Mouse (Mus musculus) forebrain, embryonic 16.5 days (tissue): ENCODE data around the gene Cd3eap. TPM values are rescaled to one million over a fixed set of nuclear protein-coding genes. Genes with fewer than 3 reads are reported as not detected.

Source experiments
- ATAC-seq: fragments of 200-750 bp; cut with Nextera tagmentation; 2 replicates; pipeline ENCODE4 v1.8.0; 2017; ENCODE audit warnings: mild to moderate bottlenecking, moderate library complexity
- H3K27ac ChIP-seq: fragments of 300-500 bp; sonication (generic); 2 replicates; pipeline ENCODE4 v1.5.1; 2014; ENCODE audit warnings: low read length, control low read depth
- H3K27me3 ChIP-seq: fragments of 300-500 bp; sonication (generic); replicated peaks from 2 replicates; pipeline ENCODE4 v1.6.1; 2014; ENCODE audit warnings: low read length; ENCODE audit not compliant: control insufficient read depth, insufficient read depth
- H3K36me3 ChIP-seq: fragments of 300-500 bp; sonication (generic); 2 replicates; pipeline ENCODE4 v1.6.1; 2014; ENCODE audit not compliant: control insufficient read depth, insufficient read depth
- H3K4me1 ChIP-seq: fragments of 300-500 bp; sonication (generic); replicated peaks from 2 replicates; pipeline ENCODE4 v1.6.1; 2014; ENCODE audit warnings: low read length; ENCODE audit not compliant: control insufficient read depth, insufficient read depth
- H3K4me2 ChIP-seq: fragments of 300-500 bp; sonication (generic); 2 replicates; pipeline ENCODE4 v1.6.1; 2014; ENCODE audit warnings: mild to moderate bottlenecking, low read length, control low read depth
- H3K4me3 ChIP-seq: fragments of 300-500 bp; sonication (generic); replicated peaks from 2 replicates; pipeline ENCODE4 v1.5.1; 2014; ENCODE audit warnings: mild to moderate bottlenecking, low read length, control low read depth
- H3K9ac ChIP-seq: fragments of 300-500 bp; sonication (generic); replicated peaks from 2 replicates; pipeline ENCODE4 v1.6.1; 2014; ENCODE audit warnings: low read depth, low read length, control low read depth
- H3K9me3 ChIP-seq: fragments of 300-500 bp; sonication (generic); 2 replicates; pipeline ENCODE4 v1.6.1; 2016; ENCODE audit warnings: low read length; ENCODE audit not compliant: control insufficient read depth
- WGBS: fragments of 180-500 bp; shearing (Covaris S2); extraction: QIAGEN DNeasy Blood & Tissue Kit; methylation state at CpG from one replicate; pipeline ENCODE4 v1.1.7; 2014; 5-methylcytosine and 5-hydroxymethylcytosine counted together
- polyA plus RNA-seq: library from polyadenylated mRNA; unstranded; fragments of >200 nt; fragmentation: Nextera tagmentation; extraction: Ambion mirVana; gene quantifications from 2 replicates; pipeline ENCODE4 v1.2.1, GENCODE M21; 2015

Cd3eap gene
- polyA plus RNA-seq, 1 experiment from 2014 or later: 26.4 TPM

DNA sequence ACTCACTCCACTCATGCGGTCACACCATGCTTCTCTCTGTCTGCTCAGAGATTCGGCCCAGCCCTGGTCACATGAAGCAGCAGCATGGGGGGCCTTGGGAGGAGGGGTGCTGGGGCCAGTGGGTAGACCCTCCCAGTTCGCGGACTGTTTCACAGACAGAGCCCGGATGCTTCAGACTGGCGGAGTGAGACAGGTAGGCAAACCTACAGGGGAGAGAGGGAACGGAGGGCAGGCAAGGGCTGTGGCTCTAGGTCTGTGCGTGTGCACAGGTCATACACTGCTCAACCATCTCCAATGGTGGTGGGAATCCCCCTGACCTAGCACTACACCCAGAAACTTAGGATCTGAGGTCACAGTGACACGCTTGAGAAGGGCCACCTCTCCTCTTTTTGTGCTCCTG lies 39.8 kb downstream of the Cd3eap start:
- Histone ChIP-seq H3K4me3 (peak overlapping the region; percentile 50), H3K27me3 (0 out of 2 replicates have a peak, but pooled peaks cover 4% of the 10 kb centered on the region), H3K27ac (no peak overlapping the region), H3K9me3 (no peaks in the 10 kb centered on the region), H3K36me3 (no peaks in the 10 kb centered on the region), H3K9ac (peak overlapping the region; percentile 54), H3K4me2 (peak overlapping the region; percentile 69), H3K4me1 (peaks cover 12% of the 10 kb centered on the region)
- 20% methylated on average over 9 of the region's 9 CpGs for WGBS
- ATAC-seq: peak; percentile 63

DNA sequence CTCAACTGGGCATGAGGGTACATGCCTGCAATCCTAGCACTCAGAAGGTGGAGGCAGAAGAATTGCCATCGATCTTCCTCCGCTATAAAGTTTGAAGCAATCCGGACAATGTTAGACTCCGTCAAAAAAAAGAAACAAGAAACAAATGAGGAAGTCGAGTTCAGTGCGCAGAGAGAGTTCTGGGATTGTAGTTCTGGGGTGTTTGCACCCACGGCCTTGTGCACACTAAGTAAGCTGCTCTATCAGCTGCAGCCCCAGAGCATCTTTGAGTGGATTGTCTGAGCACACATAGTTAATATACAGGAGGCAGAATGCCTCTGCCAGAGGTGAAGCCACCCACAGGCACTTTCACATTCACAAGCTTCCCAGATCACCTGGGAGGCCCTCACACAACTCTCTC lies 40.6 kb downstream of the Cd3eap start:
- H3K9ac ChIP-seq: no peak overlapping the region

GRCm38 (mm10) chr7:19318201-19318600 lies 41.1 kb downstream of the Cd3eap start:
- H3K9ac ChIP-seq: no peak overlapping the region
- no peak overlapping the region for H3K27ac ChIP-seq
- no peak overlapping the region for H3K4me3 ChIP-seq
- no peaks in the 10 kb centered on the region for H3K9me3 ChIP-seq
- peaks cover 12% of the 10 kb centered on the region for H3K4me1 ChIP-seq
- no peak overlapping the region for H3K4me2 ChIP-seq
- no peak for ATAC-seq
- WGBS: 79% methylated on average over 2 of the region's 2 CpGs
- H3K27me3 ChIP-seq: peaks cover 6% of the 10 kb centered on the region; the same call in 1 of the 2 replicates
- H3K36me3 ChIP-seq: no peaks in the 10 kb centered on the region

More for the DNA sequence above, 40.6 kb downstream of the Cd3eap start:
- Histone ChIP-seq H3K27ac (no peak overlapping the region), H3K4me1 (peaks cover 12% of the 10 kb centered on the region), H3K27me3 (0 out of 2 replicates have a peak, but pooled peaks cover 4% of the 10 kb centered on the region), H3K9me3 (no peaks in the 10 kb centered on the region), H3K4me3 (no peak overlapping the region), H3K36me3 (no peaks in the 10 kb centered on the region), H3K4me2 (no peak overlapping the region)
- no peak for ATAC-seq
- WGBS: 83% methylated on average over 7 of the region's 7 CpGs

DNA sequence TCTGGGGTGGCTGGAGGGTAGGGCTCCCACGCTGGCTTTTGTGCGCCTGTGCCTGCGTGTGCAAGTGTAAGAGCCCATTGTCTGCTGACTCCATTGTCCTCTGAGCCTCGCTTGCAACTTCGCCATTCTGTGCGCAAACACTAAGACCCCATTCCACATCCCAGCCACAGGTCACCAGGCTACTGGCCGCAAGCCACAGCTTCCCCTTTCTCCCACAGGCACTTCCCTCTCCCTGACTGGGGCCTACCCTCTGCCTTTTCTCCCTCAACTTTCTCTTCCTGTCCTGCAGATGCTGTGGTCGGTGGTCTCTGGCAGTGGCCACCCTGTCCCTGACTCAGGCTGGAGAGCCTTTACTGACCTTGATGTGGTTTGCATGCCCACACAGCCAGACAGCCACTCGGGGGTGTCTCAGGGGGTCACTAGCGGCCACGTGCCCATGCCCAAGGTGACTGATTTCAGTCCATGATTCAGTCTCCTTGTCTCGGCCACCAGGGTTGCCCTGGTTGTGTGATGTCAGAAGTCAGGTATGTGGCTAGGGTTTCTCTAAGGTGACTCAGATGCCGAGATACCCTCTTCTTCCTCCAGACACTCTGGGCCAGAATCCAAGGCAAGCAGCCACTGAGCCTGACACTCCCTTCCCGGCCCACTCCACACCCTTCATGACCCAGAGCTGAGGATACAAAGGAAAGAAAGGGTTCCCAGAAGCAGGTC lies 42.7 kb downstream of the Cd3eap start:
- H3K4me3 ChIP-seq: no peak overlapping the region
- no peaks in the 10 kb centered on the region for H3K9me3 ChIP-seq
- WGBS: 38% methylated on average over 14 of the region's 14 CpGs
- ATAC-seq: no peak
- no peak overlapping the region for H3K4me2 ChIP-seq
- H3K36me3 ChIP-seq: no peaks in the 10 kb centered on the region
- H3K27me3 ChIP-seq: peaks cover 12% of the 10 kb centered on the region; the same call in 1 of the 2 replicates
- H3K27ac ChIP-seq: no peak overlapping the region
- peaks cover 12% of the 10 kb centered on the region for H3K4me1 ChIP-seq
- no peak overlapping the region for H3K9ac ChIP-seq

DNA sequence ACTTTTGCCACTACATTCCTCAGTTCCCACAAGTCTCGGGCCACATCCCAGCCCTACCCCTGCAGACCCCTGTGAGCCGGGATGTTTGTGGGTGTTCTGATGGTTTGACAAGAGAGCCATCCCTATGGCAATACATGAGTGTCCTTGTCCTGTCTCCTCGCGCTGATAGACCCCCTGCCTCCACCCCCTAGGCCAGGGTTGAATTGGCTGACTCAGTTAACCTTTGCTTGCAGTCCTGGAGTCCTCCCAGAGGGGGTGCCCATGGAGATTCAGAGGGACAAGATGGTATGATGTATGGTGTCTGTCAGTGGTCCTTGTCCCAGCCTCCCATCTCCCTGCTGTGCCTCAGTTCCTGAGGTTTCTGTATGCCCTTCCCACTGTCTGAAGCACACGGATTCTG lies 45.2 kb downstream of the Cd3eap start:
- no peak overlapping the region for H3K4me3 ChIP-seq
- H3K27me3 ChIP-seq: peaks cover 11% of the 10 kb centered on the region; the same call in 1 of the 2 replicates
- ATAC-seq: no peak
- H3K36me3 ChIP-seq: no peaks in the 10 kb centered on the region
- H3K4me1 ChIP-seq: peaks cover 11% of the 10 kb centered on the region
- 57% methylated on average over 5 of the region's 5 CpGs for WGBS
- no peak overlapping the region for H3K4me2 ChIP-seq
- no peak overlapping the region for H3K27ac ChIP-seq
- no peak overlapping the region for H3K9ac ChIP-seq
- H3K9me3 ChIP-seq: no peaks in the 10 kb centered on the region

DNA sequence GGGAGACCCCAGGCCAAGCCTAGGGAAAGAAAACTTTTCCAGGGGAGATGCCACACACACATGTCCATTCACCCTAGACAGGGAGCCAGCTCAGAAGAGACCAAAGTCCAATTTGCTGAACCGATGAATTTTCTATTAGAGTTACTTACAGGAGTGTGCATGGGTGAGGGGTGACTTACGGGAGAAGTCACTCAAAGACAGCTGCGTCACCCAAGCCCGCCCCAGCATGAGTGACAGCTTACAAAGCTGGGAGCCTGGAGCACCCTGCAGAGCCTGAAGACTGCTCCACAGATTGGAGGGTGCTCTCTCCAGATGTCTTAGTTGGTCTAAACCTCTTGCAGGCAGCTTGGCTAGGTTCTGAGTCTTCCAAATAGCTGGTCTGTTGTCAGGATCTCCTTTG lies 47.3 kb downstream of the Cd3eap start:
- H3K27ac ChIP-seq: no peak overlapping the region
- no peak for ATAC-seq
- peaks cover 15% of the 10 kb centered on the region for H3K27me3 ChIP-seq
- no peak overlapping the region for H3K9ac ChIP-seq
- H3K4me3 ChIP-seq: no peak overlapping the region
- H3K4me2 ChIP-seq: no peak overlapping the region
- H3K9me3 ChIP-seq: no peaks in the 10 kb centered on the region
- H3K4me1 ChIP-seq: peaks cover 21% of the 10 kb centered on the region
- WGBS: 38% methylated on average over 4 of the region's 4 CpGs
- no peaks in the 10 kb centered on the region for H3K36me3 ChIP-seq

DNA sequence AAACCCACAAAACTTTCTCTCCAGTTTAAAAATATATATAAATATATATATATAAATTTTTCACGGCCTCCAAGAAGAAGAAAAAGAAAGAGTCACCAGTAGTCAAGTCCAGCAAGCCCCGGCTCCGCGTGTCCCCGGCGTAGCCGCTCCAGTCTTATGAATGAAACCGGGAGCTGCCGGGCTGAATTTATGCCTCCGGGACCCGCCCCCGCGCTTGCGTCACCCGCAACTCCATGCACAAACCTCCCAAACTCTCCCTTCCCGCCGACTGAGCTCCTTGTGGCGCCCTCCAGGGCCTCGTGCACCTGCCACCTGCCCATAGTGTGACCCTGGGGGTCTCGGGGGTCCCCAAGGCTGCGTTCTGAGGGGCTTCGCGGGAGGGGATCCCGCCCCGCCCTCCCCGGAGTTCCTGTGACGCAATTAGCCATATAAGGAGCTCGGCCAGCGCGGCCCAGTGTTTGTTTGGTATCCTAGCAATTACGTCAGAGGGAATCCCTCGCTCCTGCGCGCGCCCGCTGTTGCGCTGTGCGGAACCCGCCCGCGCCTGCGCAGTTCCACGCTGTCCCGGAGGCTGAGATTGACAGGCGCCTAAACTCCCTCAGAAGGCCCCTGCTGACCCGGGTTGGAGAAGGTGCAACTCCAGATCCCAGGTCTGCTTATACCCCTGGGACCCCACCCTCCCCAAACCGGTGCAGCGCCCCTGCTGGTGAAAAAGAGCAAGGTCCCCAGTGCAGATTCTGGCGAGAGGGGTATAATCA lies 49.2 kb downstream of the Cd3eap start, which contains the start of gene Fosb:
Fosb (minus strand) TSS at position 168 of the 758 bp plus-strand sequence.
- peaks cover 34% of the 10 kb centered on the region for H3K27me3 ChIP-seq
- WGBS: under 1% methylated on average over 49 of the region's 49 CpGs
- H3K9me3 ChIP-seq: no peaks in the 10 kb centered on the region
- H3K36me3 ChIP-seq: no peaks in the 10 kb centered on the region
- H3K9ac ChIP-seq: peak within 1 kb of the TSS; percentile 43
- H3K4me2 ChIP-seq: peak within 1 kb of the TSS; percentile 99
- peak; percentile 84 for ATAC-seq
- peak within 1 kb of the TSS; percentile 71 for H3K4me3 ChIP-seq
- H3K27ac ChIP-seq: no peak within 1 kb of the TSS
- H3K4me1 ChIP-seq: peaks cover 24% of the 10 kb centered on the region

DNA sequence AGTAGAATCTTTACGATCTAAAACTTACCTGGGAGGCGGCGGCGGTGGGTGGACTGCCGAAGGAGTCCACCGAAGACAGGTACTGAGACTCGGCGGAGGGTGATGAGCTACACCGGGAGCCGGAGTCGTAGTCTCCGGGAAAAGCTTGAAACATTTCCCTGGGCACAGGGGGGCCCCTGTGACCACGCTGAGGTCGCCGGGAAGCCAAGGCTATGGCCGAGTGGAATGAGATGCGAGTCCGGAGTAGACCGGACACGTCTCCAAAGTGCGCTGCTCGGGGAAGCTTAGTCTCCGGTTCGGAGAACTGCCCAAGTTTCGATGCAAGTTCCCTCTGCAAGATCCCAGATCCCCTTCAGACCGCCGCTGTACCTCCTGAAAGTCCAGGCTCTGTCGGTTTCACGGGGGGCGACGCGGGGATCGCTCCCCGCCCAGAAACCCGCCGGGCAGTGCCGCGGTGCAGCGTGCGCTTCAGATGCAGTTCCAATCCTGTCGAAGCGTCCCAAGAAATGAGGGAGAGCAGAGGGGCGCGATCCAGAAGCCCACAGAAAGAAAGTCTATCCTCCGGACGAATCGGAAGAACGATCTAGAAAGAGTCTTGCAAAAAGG lies 49.9 kb downstream of the Cd3eap start:
- Histone ChIP-seq H3K9ac (0 out of 2 replicates have a peak overlapping the region, but pooled peaks have one; percentile 25), H3K27me3 (peaks cover 41% of the 10 kb centered on the region), H3K9me3 (no peaks in the 10 kb centered on the region), H3K4me3 (peak overlapping the region; percentile 71), H3K4me1 (peaks cover 30% of the 10 kb centered on the region), H3K4me2 (peak overlapping the region; percentile 99), H3K27ac (no peak overlapping the region), H3K36me3 (no peaks in the 10 kb centered on the region)
- ATAC-seq: no peak
- 1% methylated on average over 48 of the region's 48 CpGs for WGBS
